Mouse (Mus musculus) forebrain, embryonic 13.5 days (tissue): ENCODE measurements around the gene Sult6b2. TPM values are rescaled to one million over a fixed set of nuclear protein-coding genes. Genes with fewer than 3 reads are reported as not detected.

ENCODE experiments used
- ATAC-seq: fragments of 200-750 bp; cut with Nextera tagmentation; 2 replicates; pipeline ENCODE4 v1.8.0; 2017
- H3K27ac ChIP-seq: fragments of 300-500 bp; sonication (generic); 2 replicates; pipeline ENCODE4 v1.5.1; 2015; ENCODE audit warnings: inconsistent platforms, mild to moderate bottlenecking, moderate library complexity
- H3K27me3 ChIP-seq: fragments of 300-500 bp; sonication (generic); 2 replicates; pipeline ENCODE4 v1.6.1; 2015; ENCODE audit warnings: mild to moderate bottlenecking, inconsistent platforms
- H3K36me3 ChIP-seq: fragments of 300-500 bp; sonication (generic); 2 replicates; pipeline ENCODE4 v1.6.1; 2015; ENCODE audit warnings: mild to moderate bottlenecking, inconsistent platforms; ENCODE audit not compliant: poor library complexity, severe bottlenecking
- H3K4me1 ChIP-seq: fragments of 300-500 bp; sonication (generic); 2 replicates; pipeline ENCODE4 v1.6.1; 2015; ENCODE audit warnings: inconsistent platforms
- H3K4me2 ChIP-seq: fragments of 300-500 bp; sonication (generic); 2 replicates; pipeline ENCODE4 v1.6.1; 2015; ENCODE audit warnings: inconsistent platforms, mild to moderate bottlenecking, moderate library complexity
- H3K4me3 ChIP-seq: fragments of 300-500 bp; sonication (generic); 2 replicates; pipeline ENCODE4 v1.5.1; 2015; ENCODE audit warnings: mild to moderate bottlenecking, inconsistent platforms
- H3K9ac ChIP-seq: fragments of 300-500 bp; sonication (generic); 2 replicates; pipeline ENCODE4 v1.6.1; 2015; ENCODE audit warnings: mild to moderate bottlenecking, inconsistent platforms
- H3K9me3 ChIP-seq: fragments of 300-500 bp; sonication (generic); replicated peaks from 2 replicates; pipeline ENCODE4 v1.6.1; 2016; ENCODE audit warnings: inconsistent platforms
- WGBS: fragments of 180-500 bp; shearing (Covaris S2); methylation state at CpG from one replicate; pipeline ENCODE4 v1.1.7; 2015; 5-methylcytosine and 5-hydroxymethylcytosine counted together
- polyA plus RNA-seq: library from polyadenylated mRNA; unstranded; fragments of >200 nt; fragmentation: Nextera tagmentation; extraction: Ambion mirVana; gene quantifications from 2 replicates; pipeline ENCODE4 v1.2.1, GENCODE M21; 2015

Sult6b2 gene
- polyA plus RNA-seq, 1 experiment from 2014 or later, result not detected

- Histone ChIP-seq H3K4me2 (no peak overlapping the region), H3K27ac (no peak overlapping the region), H3K27me3 (no peaks in the 10 kb centered on the region), H3K36me3 (no peaks in the 10 kb centered on the region), H3K9me3 (no peaks in the 10 kb centered on the region), H3K9ac (no peak overlapping the region), H3K4me3 (no peak overlapping the region), H3K4me1 (0 out of 2 replicates have a peak, but pooled peaks cover 4% of the 10 kb centered on the region)
- ATAC-seq, result no peak
- WGBS, result 94% methylated on average over 4 of the region's 4 CpGs
Measured at GRCm38 (mm10) chr6:142806326-142806725, 2.0 kb upstream of the Sult6b2 start.

GRCm38 (mm10) chr6:142802617-142803525, 1.4 kb downstream of the Sult6b2 start:
- Histone ChIP-seq H3K4me1 (0 out of 2 replicates have a peak, but pooled peaks cover 4% of the 10 kb centered on the region), H3K36me3 (no peaks in the 10 kb centered on the region), H3K4me2 (no peak overlapping the region), H3K27me3 (no peaks in the 10 kb centered on the region), H3K9ac (no peak overlapping the region), H3K27ac (no peak overlapping the region), H3K9me3 (no peaks in the 10 kb centered on the region), H3K4me3 (no peak overlapping the region)
- ATAC-seq, result no peak
- WGBS, result 61% methylated on average over 11 of the region's 11 CpGs

- Histone ChIP-seq H3K9me3 (no peaks in the 10 kb centered on the region), H3K27ac (no peak overlapping the region), H3K9ac (no peak overlapping the region), H3K4me3 (no peak overlapping the region), H3K4me1 (0 out of 2 replicates have a peak, but pooled peaks cover 4% of the 10 kb centered on the region), H3K36me3 (no peaks in the 10 kb centered on the region), H3K4me2 (no peak overlapping the region), H3K27me3 (no peaks in the 10 kb centered on the region)
- 73% methylated on average over 5 of the region's 5 CpGs for WGBS
- no peak; the same call in 1 of the 2 replicates for ATAC-seq
Measured at GRCm38 (mm10) chr6:142801687-142802086, 2.6 kb downstream of the Sult6b2 start.

- Histone ChIP-seq H3K27ac (no peak overlapping the region), H3K4me1 (0 out of 2 replicates have a peak, but pooled peaks cover 4% of the 10 kb centered on the region), H3K4me2 (no peak overlapping the region), H3K36me3 (no peaks in the 10 kb centered on the region), H3K27me3 (no peaks in the 10 kb centered on the region), H3K9ac (no peak overlapping the region), H3K4me3 (no peak overlapping the region), H3K9me3 (no peaks in the 10 kb centered on the region)
- WGBS, result 81% methylated on average over 7 of the region's 7 CpGs
- ATAC-seq, result no peak
Measured at GRCm38 (mm10) chr6:142799704-142800374, 4.5 kb downstream of the Sult6b2 start.

GRCm38 (mm10) chr6:142798837-142799236, 5.5 kb downstream of the Sult6b2 start:
- Histone ChIP-seq H3K9me3 (no peaks in the 10 kb centered on the region), H3K4me1 (peaks cover 4% of the 10 kb centered on the region; the same call in 1 of the 2 replicates), H3K27ac (no peak overlapping the region), H3K4me3 (no peak overlapping the region), H3K27me3 (no peaks in the 10 kb centered on the region), H3K36me3 (no peaks in the 10 kb centered on the region), H3K9ac (no peak overlapping the region), H3K4me2 (no peak overlapping the region)
- WGBS, result 74% methylated on average over 9 of the region's 9 CpGs
- ATAC-seq, result no peak

- no peak overlapping the region for H3K9ac ChIP-seq
- WGBS, result 72% methylated on average over 1 of the region's 1 CpGs
- no peak overlapping the region for H3K4me3 ChIP-seq
- no peak for ATAC-seq
- H3K4me1 ChIP-seq, result peaks cover 11% of the 10 kb centered on the region
- H3K9me3 ChIP-seq, result no peaks in the 10 kb centered on the region
- no peaks in the 10 kb centered on the region for H3K27me3 ChIP-seq
- no peak overlapping the region for H3K27ac ChIP-seq
- no peaks in the 10 kb centered on the region for H3K36me3 ChIP-seq
- H3K4me2 ChIP-seq, result no peak overlapping the region
Measured at GRCm38 (mm10) chr6:142797996-142798395, 6.3 kb downstream of the Sult6b2 start.

GRCm38 (mm10) chr6:142795655-142796441, 8.5 kb downstream of the Sult6b2 start:
- H3K9ac ChIP-seq, result no peak overlapping the region
- no peaks in the 10 kb centered on the region for H3K9me3 ChIP-seq
- no peak overlapping the region for H3K4me3 ChIP-seq
- H3K4me1 ChIP-seq, result peaks cover 16% of the 10 kb centered on the region
- 82% methylated on average over 15 of the region's 15 CpGs for WGBS
- H3K27me3 ChIP-seq, result no peaks in the 10 kb centered on the region
- no peak overlapping the region for H3K27ac ChIP-seq
- ATAC-seq, result no peak
- no peaks in the 10 kb centered on the region for H3K36me3 ChIP-seq
- H3K4me2 ChIP-seq, result no peak overlapping the region

GRCm38 (mm10) chr6:142795087-142795486, 9.2 kb downstream of the Sult6b2 start:
- peaks cover 16% of the 10 kb centered on the region for H3K4me1 ChIP-seq
- H3K4me3 ChIP-seq, result no peak overlapping the region
- H3K27me3 ChIP-seq, result no peaks in the 10 kb centered on the region
- H3K4me2 ChIP-seq, result no peak overlapping the region
- no peak overlapping the region for H3K9ac ChIP-seq
- WGBS, result 94% methylated on average over 9 of the region's 9 CpGs
- no peaks in the 10 kb centered on the region for H3K9me3 ChIP-seq
- H3K36me3 ChIP-seq, result no peaks in the 10 kb centered on the region
- H3K27ac ChIP-seq, result no peak overlapping the region
- no peak for ATAC-seq

GRCm38 (mm10) chr6:142793468-142793867, 10.8 kb downstream of the Sult6b2 start:
- H3K4me1 ChIP-seq, result peaks cover 18% of the 10 kb centered on the region
- no peak overlapping the region for H3K27ac ChIP-seq
- H3K36me3 ChIP-seq, result no peaks in the 10 kb centered on the region
- no peak overlapping the region for H3K4me3 ChIP-seq
- ATAC-seq, result no peak
- no peaks in the 10 kb centered on the region for H3K27me3 ChIP-seq
- WGBS, result 46% methylated on average over 7 of the region's 7 CpGs
- H3K9ac ChIP-seq, result no peak overlapping the region
- H3K4me2 ChIP-seq, result no peak overlapping the region
- H3K9me3 ChIP-seq, result no peaks in the 10 kb centered on the region

- Histone ChIP-seq H3K4me3 (no peak overlapping the region), H3K9me3 (no peaks in the 10 kb centered on the region), H3K36me3 (no peaks in the 10 kb centered on the region), H3K27ac (no peak overlapping the region), H3K27me3 (no peaks in the 10 kb centered on the region), H3K4me2 (no peak overlapping the region), H3K4me1 (peaks cover 23% of the 10 kb centered on the region), H3K9ac (peak overlapping the region; percentile 18; the same call in 1 of the 2 replicates)
- 46% methylated on average over 13 of the region's 13 CpGs for WGBS
- no peak for ATAC-seq
Measured at GRCm38 (mm10) chr6:142792241-142792968, 11.9 kb downstream of the Sult6b2 start.

GRCm38 (mm10) chr6:142789736-142790135, 14.6 kb downstream of the Sult6b2 start:
- 85% methylated on average over 10 of the region's 10 CpGs for WGBS
- no peaks in the 10 kb centered on the region for H3K36me3 ChIP-seq
- ATAC-seq, result no peak
- no peak overlapping the region for H3K4me3 ChIP-seq
- H3K27ac ChIP-seq, result no peak overlapping the region
- H3K4me2 ChIP-seq, result no peak overlapping the region
- H3K9ac ChIP-seq, result no peak overlapping the region
- H3K4me1 ChIP-seq, result peaks cover 23% of the 10 kb centered on the region
- no peaks in the 10 kb centered on the region for H3K9me3 ChIP-seq
- peaks cover 2% of the 10 kb centered on the region; the same call in 1 of the 2 replicates for H3K27me3 ChIP-seq
